Mouse (Mus musculus) kidney, embryonic 15.5 days (tissue): ENCODE measurements around the gene Akap9. TPM values are rescaled to one million over a fixed set of nuclear protein-coding genes. Genes with fewer than 3 reads are reported as not detected.
"Not testable (repeated sequence)": the region's sequence is repeated elsewhere in the genome, so short reads cannot be mapped to it uniquely, and the experiment has no call there.

Source experiments
- ATAC-seq: fragments of 200-750 bp; cut with Nextera tagmentation; replicated peaks from 2 replicates; pipeline ENCODE4 v1.8.0; 2017; ENCODE audit warnings: moderate TSS enrichment; ENCODE audit not compliant: low FRiP score
- H3K27ac ChIP-seq: fragments of 300-500 bp; sonication (generic); 2 replicates; pipeline ENCODE4 v1.5.1; 2015; ENCODE audit warnings: mild to moderate bottlenecking, inconsistent platforms
- H3K27me3 ChIP-seq: fragments of 300-500 bp; sonication (generic); 2 replicates; pipeline ENCODE4 v1.6.1; 2015; ENCODE audit warnings: inconsistent platforms
- H3K36me3 ChIP-seq: fragments of 300-500 bp; sonication (generic); 2 replicates; pipeline ENCODE4 v1.6.1; 2015; ENCODE audit warnings: inconsistent platforms
- H3K4me1 ChIP-seq: fragments of 300-500 bp; sonication (generic); 2 replicates; pipeline ENCODE4 v1.6.1; 2015; ENCODE audit warnings: inconsistent platforms
- H3K4me2 ChIP-seq: fragments of 300-500 bp; sonication (generic); 2 replicates; pipeline ENCODE4 v1.6.1; 2015; ENCODE audit warnings: moderate library complexity, mild to moderate bottlenecking, inconsistent platforms
- H3K4me3 ChIP-seq: fragments of 300-500 bp; sonication (generic); replicated peaks from 2 replicates; pipeline ENCODE4 v1.5.1; 2015; ENCODE audit warnings: mild to moderate bottlenecking, inconsistent platforms
- H3K9ac ChIP-seq: fragments of 300-500 bp; sonication (generic); 2 replicates; pipeline ENCODE4 v1.6.1; 2015; ENCODE audit warnings: mild to moderate bottlenecking, inconsistent platforms
- H3K9me3 ChIP-seq: fragments of 300-500 bp; sonication (generic); replicated peaks from 2 replicates; pipeline ENCODE4 v1.6.1; 2016; ENCODE audit warnings: inconsistent platforms
- WGBS: fragments of 180-500 bp; shearing (Covaris S2); methylation state at CpG from one replicate; pipeline ENCODE4 v1.1.7; 2015; ENCODE audit warnings: mixed read lengths; 5-methylcytosine and 5-hydroxymethylcytosine counted together
- polyA plus RNA-seq: library from polyadenylated mRNA; unstranded; fragments of >200 nt; fragmentation: Nextera tagmentation; extraction: Ambion mirVana; gene quantifications from 2 replicates; pipeline ENCODE4 v1.2.1, GENCODE M21; 2015

Gene Akap9
- 124 and 126 TPM in 2 replicates for polyA plus RNA-seq

GRCm38 (mm10) chr5:3927801-3928689, at the start of gene Akap9:
Akap9 (plus strand) TSS chr5:3928054.
- Histone ChIP-seq H3K4me2 (peak within 1 kb of the TSS; percentile 66), H3K27ac (peak within 1 kb of the TSS; percentile 93), H3K9me3 (no peaks in the 10 kb centered on the region), H3K9ac (peak within 1 kb of the TSS; percentile 89), H3K4me3 (peak within 1 kb of the TSS; percentile 89), H3K27me3 (no peaks in the 10 kb centered on the region), H3K36me3 (no peaks in the 10 kb centered on the region), H3K4me1 (peaks cover 19% of the 10 kb centered on the region)
- WGBS = under 1% methylated on average over 68 of the region's 82 CpGs
- peak; percentile 93 for ATAC-seq

GRCm38 (mm10) chr5:3886862-3887261, 41.0 kb upstream of the Akap9 start:
- not testable (repeated sequence) for H3K9ac ChIP-seq, H3K36me3 ChIP-seq, H3K9me3 ChIP-seq, H3K4me1 ChIP-seq, ATAC-seq, H3K27ac ChIP-seq, H3K27me3 ChIP-seq, H3K4me2 ChIP-seq, H3K4me3 ChIP-seq
- WGBS = 88% methylated on average over 7 of the region's 7 CpGs

- H3K27ac ChIP-seq = no peak overlapping the region
Measured at GRCm38 (mm10) chr5:3889201-3889600, 38.7 kb upstream of the Akap9 start.

GRCm38 (mm10) chr5:3893459-3894293, 34.2 kb upstream of the Akap9 start, which contains the start of gene Mterf1a:
Mterf1a (minus strand) TSS chr5:3893933.
- Histone ChIP-seq H3K4me2 (peak within 1 kb of the TSS; percentile 66), H3K4me3 (peak within 1 kb of the TSS; percentile 49), H3K9ac (peak within 1 kb of the TSS; percentile 38)
- peak; percentile 99 for ATAC-seq
- not testable (repeated sequence) for H3K4me1 ChIP-seq, H3K9me3 ChIP-seq, H3K27me3 ChIP-seq, H3K27ac ChIP-seq, H3K36me3 ChIP-seq
- WGBS = 6% methylated on average over 10 of the region's 47 CpGs

More at GRCm38 (mm10) chr5:3889201-3889600, 38.7 kb upstream of the Akap9 start:
- Histone ChIP-seq H3K27me3 (no peaks in the 10 kb centered on the region), H3K4me1 (no peaks in the 10 kb centered on the region), H3K9ac (no peak overlapping the region), H3K4me2 (no peak overlapping the region), H3K4me3 (no peak overlapping the region), H3K9me3 (no peaks in the 10 kb centered on the region), H3K36me3 (no peaks in the 10 kb centered on the region)
- ATAC-seq = no peak

GRCm38 (mm10) chr5:3894294-3894619, 33.6 kb upstream of the Akap9 start:
- 94% methylated on average over 4 of the region's 4 CpGs for WGBS
- H3K4me1 ChIP-seq, H3K27me3 ChIP-seq, H3K27ac ChIP-seq, H3K36me3 ChIP-seq, H3K9ac ChIP-seq, ATAC-seq, H3K9me3 ChIP-seq, H3K4me2 ChIP-seq: not testable (repeated sequence)
- H3K4me3 ChIP-seq = peak overlapping the region; percentile 28; the same call in 1 of the 2 replicates

- 74% methylated on average over 2 of the region's 2 CpGs for WGBS
- H3K9ac ChIP-seq = no peak overlapping the region
- H3K27me3 ChIP-seq = no peaks in the 10 kb centered on the region
- no peaks in the 10 kb centered on the region for H3K9me3 ChIP-seq
- H3K27ac ChIP-seq = no peak overlapping the region
- no peak overlapping the region for H3K4me2 ChIP-seq
- H3K36me3 ChIP-seq = no peaks in the 10 kb centered on the region
- ATAC-seq = no peak
- no peak overlapping the region for H3K4me3 ChIP-seq
- H3K4me1 ChIP-seq = no peaks in the 10 kb centered on the region
Measured at GRCm38 (mm10) chr5:3905471-3905870, 22.4 kb upstream of the Akap9 start.

GRCm38 (mm10) chr5:3922350-3922749, 5.5 kb upstream of the Akap9 start:
- Histone ChIP-seq H3K4me1 (0 out of 2 replicates have a peak, but pooled peaks cover 3% of the 10 kb centered on the region), H3K36me3 (no peaks in the 10 kb centered on the region), H3K4me2 (no peak overlapping the region), H3K4me3 (no peak overlapping the region), H3K9me3 (no peaks in the 10 kb centered on the region), H3K9ac (no peak overlapping the region), H3K27ac (no peak overlapping the region), H3K27me3 (no peaks in the 10 kb centered on the region)
- no peak for ATAC-seq
- WGBS = 81% methylated on average over 2 of the region's 2 CpGs

- WGBS = 30% methylated on average over 4 of the region's 4 CpGs
- Histone ChIP-seq H3K27ac (no peak overlapping the region), H3K9ac (no peak overlapping the region), H3K9me3 (no peaks in the 10 kb centered on the region), H3K27me3 (no peaks in the 10 kb centered on the region), H3K4me3 (no peak overlapping the region), H3K36me3 (no peaks in the 10 kb centered on the region), H3K4me1 (peaks cover 19% of the 10 kb centered on the region), H3K4me2 (no peak overlapping the region)
- ATAC-seq = no peak
Measured at GRCm38 (mm10) chr5:3926666-3927065, 1.2 kb upstream of the Akap9 start.

GRCm38 (mm10) chr5:3928690-3929046, 814 bp downstream of the Akap9 start:
- Histone ChIP-seq H3K4me3 (peak overlapping the region; percentile 89), H3K9ac (peak overlapping the region; percentile 89), H3K4me1 (peaks cover 19% of the 10 kb centered on the region), H3K4me2 (peak overlapping the region; percentile 66), H3K9me3 (no peaks in the 10 kb centered on the region), H3K36me3 (no peaks in the 10 kb centered on the region), H3K27ac (peak overlapping the region; percentile 93), H3K27me3 (no peaks in the 10 kb centered on the region)
- under 1% methylated on average over 12 of the region's 12 CpGs for WGBS
- peak; percentile 65 for ATAC-seq

- Histone ChIP-seq H3K27ac (no peak overlapping the region), H3K9me3 (no peaks in the 10 kb centered on the region), H3K27me3 (no peaks in the 10 kb centered on the region), H3K9ac (no peak overlapping the region), H3K4me2 (no peak overlapping the region), H3K4me3 (no peak overlapping the region), H3K36me3 (no peaks in the 10 kb centered on the region), H3K4me1 (peaks cover 19% of the 10 kb centered on the region)
- 67% methylated on average over 5 of the region's 5 CpGs for WGBS
- no peak for ATAC-seq
Measured at GRCm38 (mm10) chr5:3930760-3931159, 2.9 kb downstream of the Akap9 start.

- Histone ChIP-seq H3K4me3 (no peak overlapping the region), H3K4me1 (peaks cover 19% of the 10 kb centered on the region), H3K4me2 (no peak overlapping the region), H3K27me3 (no peaks in the 10 kb centered on the region), H3K27ac (no peak overlapping the region), H3K9me3 (no peaks in the 10 kb centered on the region), H3K9ac (no peak overlapping the region), H3K36me3 (no peaks in the 10 kb centered on the region)
- ATAC-seq = no peak
- WGBS = 89% methylated on average over 3 of the region's 3 CpGs
Measured at GRCm38 (mm10) chr5:3931636-3932035, 3.8 kb downstream of the Akap9 start.

GRCm38 (mm10) chr5:3933551-3933950, 5.7 kb downstream of the Akap9 start:
- no peaks in the 10 kb centered on the region for H3K27me3 ChIP-seq
- H3K4me1 ChIP-seq = peaks cover 14% of the 10 kb centered on the region
- no peaks in the 10 kb centered on the region for H3K9me3 ChIP-seq
- H3K27ac ChIP-seq = no peak overlapping the region
- no peak overlapping the region for H3K4me3 ChIP-seq
- no peak for ATAC-seq
- no peak overlapping the region for H3K9ac ChIP-seq
- H3K4me2 ChIP-seq = no peak overlapping the region
- WGBS = 94% methylated on average over 3 of the region's 3 CpGs
- H3K36me3 ChIP-seq = no peaks in the 10 kb centered on the region
